Mouse (Mus musculus): Measurements from ENCODE around the gene Klhl26. TPM values are rescaled to one million over a fixed set of nuclear protein-coding genes. Genes with fewer than 3 reads are reported as not detected.

The Klhl26 gene
- polyA plus RNA-seq, 1 experiment from 2014 or later: 19.0 TPM

DNA sequence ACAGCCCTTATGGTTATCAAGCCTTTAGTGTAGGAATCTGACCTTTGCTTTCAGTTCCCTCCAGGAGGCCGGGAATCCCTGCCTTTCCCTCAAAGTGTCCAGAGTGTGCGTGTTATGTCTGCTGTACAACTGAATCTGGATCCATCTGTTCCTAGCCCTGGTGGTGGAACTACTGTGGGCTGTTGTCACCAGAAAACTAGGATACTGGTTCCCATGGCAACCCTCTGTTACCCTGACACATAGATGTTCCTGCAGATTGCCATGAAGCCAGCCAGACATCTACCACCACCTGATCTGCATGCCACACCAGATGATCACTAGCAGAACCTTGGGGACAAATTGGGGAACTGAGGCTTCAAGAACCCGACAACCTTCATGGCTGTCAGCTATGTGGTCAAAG, 5.1 kb upstream of the Klhl26 start:
- ATAC-seq: no peak
- TF ChIP-seq EP300 (IDR thresholded peaks at IDR 0.05): no peak
- no peak for TF ChIP-seq CTCF (IDR thresholded peaks at IDR 0.05)
- H3K36me3 ChIP-seq (ENCODE audit: insufficient read depth, low read length): no peaks in the 10 kb centered on the region
- DNase-seq (ENCODE audit: low spot score): no peak
- H3K4me1 ChIP-seq (ENCODE audit: insufficient read depth, low read depth, low read length): no peaks in the 10 kb centered on the region
- no peaks in the 10 kb centered on the region for H3K9me3 ChIP-seq (ENCODE audit: low read length)
- no peak overlapping the region for H3K4me2 ChIP-seq (replicated peaks; ENCODE audit: low read depth, low read length)
- H3K27me3 ChIP-seq (replicated peaks; ENCODE audit: insufficient read depth, low read length): peaks cover 5% of the 10 kb centered on the region; the same call in 1 of the 2 replicates
- H3K27ac ChIP-seq (ENCODE audit: low read length): peak overlapping the region; percentile 40; the same call in 1 of the 2 replicates
- no peak overlapping the region for H3K9ac ChIP-seq (replicated peaks; ENCODE audit: low read depth)
- H3K4me3 ChIP-seq (ENCODE audit: low read depth, low read length): no peak overlapping the region
- WGBS: 59% methylated on average over 3 of the region's 3 CpGs

DNA sequence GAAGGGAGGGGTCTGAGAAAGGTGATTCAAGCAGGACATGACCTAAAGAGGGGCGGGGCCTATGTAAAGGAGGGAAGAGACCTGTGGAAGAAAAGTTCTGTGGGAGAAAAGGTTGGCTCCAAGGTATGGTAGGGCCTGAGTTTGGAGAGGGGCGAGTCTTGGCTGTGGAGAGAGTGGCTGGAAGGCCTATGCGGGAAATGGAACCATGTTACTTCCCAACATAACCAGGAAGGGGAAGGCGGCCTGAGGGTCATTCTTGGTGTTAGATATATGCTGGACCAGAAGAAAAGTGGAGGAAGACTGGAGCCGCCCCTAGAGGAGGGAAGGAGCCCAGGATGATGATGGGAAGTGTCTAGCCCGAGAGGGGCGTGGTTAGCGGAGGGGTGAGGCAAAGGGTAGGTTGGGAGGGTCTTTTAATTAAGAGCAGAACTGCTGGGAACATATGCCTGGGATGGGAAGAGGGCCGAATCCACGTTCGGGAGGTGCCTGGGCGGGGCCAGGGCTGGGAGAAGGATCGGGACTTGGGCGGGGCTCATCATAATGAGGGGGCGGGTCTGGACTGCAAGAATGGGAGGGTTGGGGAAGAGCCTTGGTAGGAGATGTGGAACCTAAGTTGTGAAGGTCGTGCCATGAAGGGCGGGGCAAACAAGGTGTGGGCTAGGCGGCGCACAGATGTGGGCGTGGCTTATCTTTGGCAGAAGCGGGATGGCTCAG, 658 bp upstream of the Klhl26 start:
- Histone ChIP-seq H3K9me3 (ENCODE audit: low read length) (no peaks in the 10 kb centered on the region), H3K4me3 (ENCODE audit: low read depth, low read length) (peak overlapping the region; percentile 80), H3K4me1 (ENCODE audit: insufficient read depth, low read depth, low read length) (peaks cover 6% of the 10 kb centered on the region; the same call in 1 of the 2 replicates), H3K27ac (ENCODE audit: low read length) (peak overlapping the region; percentile 57), H3K27me3 (replicated peaks; ENCODE audit: insufficient read depth, low read length) (no peaks in the 10 kb centered on the region), H3K9ac (replicated peaks; ENCODE audit: low read depth) (no peak overlapping the region), H3K36me3 (ENCODE audit: insufficient read depth, low read length) (no peaks in the 10 kb centered on the region), H3K4me2 (replicated peaks; ENCODE audit: low read depth, low read length) (peak overlapping the region; percentile 91)
- WGBS: 2% methylated on average over 21 of the region's 21 CpGs
- ATAC-seq (peak; percentile 39), DNase-seq (ENCODE audit: low spot score) (peak; percentile 74)
- no peak for TF ChIP-seq CTCF (IDR thresholded peaks at IDR 0.05)
- TF ChIP-seq EP300 (IDR thresholded peaks at IDR 0.05): no peak; the same call in none of the 2 replicates

DNA sequence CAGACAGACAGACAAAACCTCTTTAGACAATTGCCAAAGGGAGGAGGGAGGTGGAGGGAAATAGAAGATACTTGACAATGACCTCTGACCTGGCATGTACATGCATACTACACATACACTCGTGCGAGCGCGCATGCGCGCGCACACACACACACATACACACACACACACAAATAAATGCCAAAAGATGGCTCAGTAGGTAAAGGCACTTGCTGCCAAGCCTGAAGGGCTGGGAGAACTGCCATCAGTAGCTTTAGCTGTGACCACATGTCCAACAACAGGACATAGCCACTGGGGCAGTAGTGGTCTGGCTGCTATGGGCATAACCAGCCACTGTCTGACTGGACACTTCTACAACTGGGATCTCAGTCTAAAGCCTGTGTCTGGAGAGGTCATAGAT, 4.9 kb downstream of the Klhl26 start:
- H3K36me3 ChIP-seq (ENCODE audit: insufficient read depth, low read length): no peaks in the 10 kb centered on the region
- no peak overlapping the region for H3K4me3 ChIP-seq (ENCODE audit: low read depth, low read length)
- ATAC-seq (no peak), DNase-seq (ENCODE audit: low spot score) (no peak)
- H3K4me2 ChIP-seq (replicated peaks; ENCODE audit: low read depth, low read length): no peak overlapping the region
- TF ChIP-seq CTCF (IDR thresholded peaks at IDR 0.05): no peak
- no peak for TF ChIP-seq EP300 (IDR thresholded peaks at IDR 0.05)
- H3K9me3 ChIP-seq (ENCODE audit: low read length): no peaks in the 10 kb centered on the region
- 97% methylated on average over 7 of the region's 7 CpGs for WGBS
- peaks cover 24% of the 10 kb centered on the region; the same call in 1 of the 2 replicates for H3K4me1 ChIP-seq (ENCODE audit: insufficient read depth, low read depth, low read length)
- H3K27me3 ChIP-seq (replicated peaks; ENCODE audit: insufficient read depth, low read length): no peaks in the 10 kb centered on the region
- H3K9ac ChIP-seq (replicated peaks; ENCODE audit: low read depth): no peak overlapping the region
- H3K27ac ChIP-seq (ENCODE audit: low read length): no peak overlapping the region

- Histone ChIP-seq H3K9ac (replicated peaks; ENCODE audit: low read depth) (no peak overlapping the region), H3K9me3 (ENCODE audit: low read length) (no peaks in the 10 kb centered on the region), H3K4me2 (replicated peaks; ENCODE audit: low read depth, low read length) (no peak overlapping the region), H3K4me1 (ENCODE audit: insufficient read depth, low read depth, low read length) (peaks cover 18% of the 10 kb centered on the region; the same call in 1 of the 2 replicates), H3K27ac (ENCODE audit: low read length) (no peak overlapping the region), H3K27me3 (replicated peaks; ENCODE audit: insufficient read depth, low read length) (no peaks in the 10 kb centered on the region), H3K36me3 (ENCODE audit: insufficient read depth, low read length) (no peaks in the 10 kb centered on the region), H3K4me3 (ENCODE audit: low read depth, low read length) (no peak overlapping the region)
- no peak for ATAC-seq
- TF ChIP-seq CTCF (IDR thresholded peaks at IDR 0.05) (no peak), EP300 (IDR thresholded peaks at IDR 0.05) (no peak)
- no peak for DNase-seq (ENCODE audit: low spot score)
- WGBS: 60% methylated on average over 2 of the region's 2 CpGs
Measured at GRCm38 (mm10) chr8:70469938-70470337, 6.8 kb downstream of the Klhl26 start.

- H3K36me3 ChIP-seq (ENCODE audit: insufficient read depth, low read length): no peaks in the 10 kb centered on the region
- ATAC-seq (peak; percentile 63), DNase-seq (ENCODE audit: low spot score) (no peak)
- H3K9me3 ChIP-seq (ENCODE audit: low read length): no peaks in the 10 kb centered on the region
- peaks cover 18% of the 10 kb centered on the region; the same call in 1 of the 2 replicates for H3K4me1 ChIP-seq (ENCODE audit: insufficient read depth, low read depth, low read length)
- H3K9ac ChIP-seq (replicated peaks; ENCODE audit: low read depth): no peak overlapping the region
- no peak overlapping the region for H3K4me2 ChIP-seq (replicated peaks; ENCODE audit: low read depth, low read length)
- no peak for TF ChIP-seq EP300 (IDR thresholded peaks at IDR 0.05)
- H3K4me3 ChIP-seq (ENCODE audit: low read depth, low read length): no peak overlapping the region
- peak overlapping the region; percentile 62; the same call in 1 of the 2 replicates for H3K27ac ChIP-seq (ENCODE audit: low read length)
- 24% methylated on average over 10 of the region's 10 CpGs for WGBS
- H3K27me3 ChIP-seq (replicated peaks; ENCODE audit: insufficient read depth, low read length): no peaks in the 10 kb centered on the region
Measured at GRCm38 (mm10) chr8:70469295-70469916, 7.4 kb downstream of the Klhl26 start.

DNA sequence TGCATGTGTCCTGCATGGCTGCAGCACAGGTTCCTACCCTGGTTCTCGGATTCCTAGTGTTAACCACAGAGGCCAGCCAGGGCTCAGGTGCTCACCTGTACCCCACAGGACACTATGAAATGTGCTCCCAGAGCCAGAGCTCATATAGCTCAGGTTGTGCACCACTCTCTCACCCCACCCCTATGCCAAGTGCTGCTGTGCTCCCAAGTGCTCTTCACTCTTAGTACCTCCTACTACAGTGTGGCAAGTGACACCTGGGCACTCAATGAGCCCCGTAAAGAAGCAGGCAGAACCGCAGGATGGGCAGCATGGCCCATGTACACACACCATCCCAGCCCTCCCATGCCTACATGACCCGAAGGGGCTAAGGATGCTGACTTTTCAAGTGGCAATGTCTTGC, 8.0 kb downstream of the Klhl26 start:
- Histone ChIP-seq H3K4me1 (ENCODE audit: insufficient read depth, low read depth, low read length) (peaks cover 18% of the 10 kb centered on the region; the same call in 1 of the 2 replicates), H3K4me3 (ENCODE audit: low read depth, low read length) (no peak overlapping the region), H3K27ac (ENCODE audit: low read length) (no peak overlapping the region), H3K9ac (replicated peaks; ENCODE audit: low read depth) (no peak overlapping the region), H3K36me3 (ENCODE audit: insufficient read depth, low read length) (no peaks in the 10 kb centered on the region), H3K9me3 (ENCODE audit: low read length) (no peaks in the 10 kb centered on the region), H3K4me2 (replicated peaks; ENCODE audit: low read depth, low read length) (no peak overlapping the region), H3K27me3 (replicated peaks; ENCODE audit: insufficient read depth, low read length) (no peaks in the 10 kb centered on the region)
- no peak for TF ChIP-seq EP300 (IDR thresholded peaks at IDR 0.05)
- no peak for TF ChIP-seq CTCF (IDR thresholded peaks at IDR 0.05)
- 59% methylated on average over 4 of the region's 4 CpGs for WGBS
- DNase-seq (ENCODE audit: low spot score) (peak; percentile 84), ATAC-seq (peak; percentile 90)
